Mouse (Mus musculus): ENCODE measurements around the gene Rhbdd3. TPM values are rescaled to one million over a fixed set of nuclear protein-coding genes. Genes with fewer than 3 reads are reported as not detected.

Gene Rhbdd3
- total and polyA plus RNA-seq, 3 experiments = 15.0 to 20.6 (median 17.0) TPM

DNA sequence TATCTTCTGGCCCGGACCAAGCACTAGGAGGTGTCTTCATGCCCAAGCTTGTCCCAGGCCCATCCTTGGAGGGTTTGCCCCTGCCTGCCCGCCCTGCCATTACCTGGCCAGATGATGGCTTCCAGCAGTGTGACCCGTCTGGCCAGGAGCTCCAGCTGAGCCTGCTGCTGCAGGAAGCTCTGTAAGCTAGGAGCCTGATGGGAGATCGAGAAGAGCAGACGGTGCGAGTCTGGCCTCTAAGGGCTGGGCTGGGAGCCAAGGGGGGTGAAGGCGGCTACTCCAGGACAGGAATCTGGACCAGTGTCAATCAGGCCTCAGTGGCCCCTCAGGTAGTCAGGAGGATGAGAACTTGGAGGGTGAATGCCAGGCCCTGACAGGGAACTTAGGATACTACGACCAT, 10.7 kb downstream of the Rhbdd3 start:
- peaks cover 4 to 21% of the 10 kb centered on the region in 2 experiments for H3K4me1 ChIP-seq (ENCODE audit: control insufficient read depth in 1 of 2, insufficient read depth in 2 of 2)
- no peak for DNase-seq (ENCODE audit: extremely low read depth)
- H3K27me3 ChIP-seq (replicated peaks) = peaks cover 27% of the 10 kb centered on the region
- H3K27ac ChIP-seq (ENCODE audit: insufficient read depth, low read depth) = no peak overlapping the region
- in situ Hi-C loops (cut with MboI; ENCODE audit: low pct_ligation_motif_present, low pct_unique_long_range_greater_than_20kb, low sequenced_read_pairs) = no loop called here
- H3K79me2 ChIP-seq (replicated peaks; ENCODE audit: control insufficient read depth, extremely low read depth, insufficient read depth, poor library complexity, severe bottlenecking) = no peaks in the 10 kb centered on the region
- dilution Hi-C loops (cut with MboI; ENCODE audit: extremely low pct_ligation_motif_present, extremely low pct_unique_long_range_greater_than_20kb, low sequenced_read_pairs) = no loop called here
- TF ChIP-seq EP300 (IDR thresholded peaks at IDR 0.05; ENCODE audit: low read length) (no peak), USF2 (conservative IDR thresholded peaks at IDR 0.05; ENCODE audit: low read depth, low read length) (no peak), USF1 (IDR thresholded peaks at IDR 0.05; ENCODE audit: low read depth, low read length) (no peak), IRF4 (IDR thresholded peaks at IDR 0.05; ENCODE audit: low read depth, low read length) (no peak), ZKSCAN1 (IDR thresholded peaks at IDR 0.05; ENCODE audit: borderline replicate concordance, low read depth, low read length) (no peak), ZMIZ1 (IDR thresholded peaks at IDR 0.05; ENCODE audit: low read depth, low read length) (no peak), ZC3H11A (IDR thresholded peaks at IDR 0.05; ENCODE audit: low read depth, low read length) (no peak)
- no peaks in the 10 kb centered on the region for H3K9me3 ChIP-seq (replicated peaks; ENCODE audit: low read length)
- H3K4me3 ChIP-seq (replicated peaks in 1 of 3; ENCODE audit: low read depth in 2 of 3, low read length in 2 of 3, poor library complexity in 1 of 3) = no peak overlapping the region
- H3K4me2 ChIP-seq (ENCODE audit: insufficient read depth, low read depth, poor library complexity, severe bottlenecking) = no peak overlapping the region
- H3K9ac ChIP-seq (ENCODE audit: insufficient read depth, low read depth) = no peak overlapping the region
- peaks cover 5 to 17% of the 10 kb centered on the region in 2 experiments for H3K36me3 ChIP-seq (replicated peaks in 1 of 2; ENCODE audit: control insufficient read depth in 1 of 2, insufficient read depth in 1 of 2, low read length in 1 of 2)

DNA sequence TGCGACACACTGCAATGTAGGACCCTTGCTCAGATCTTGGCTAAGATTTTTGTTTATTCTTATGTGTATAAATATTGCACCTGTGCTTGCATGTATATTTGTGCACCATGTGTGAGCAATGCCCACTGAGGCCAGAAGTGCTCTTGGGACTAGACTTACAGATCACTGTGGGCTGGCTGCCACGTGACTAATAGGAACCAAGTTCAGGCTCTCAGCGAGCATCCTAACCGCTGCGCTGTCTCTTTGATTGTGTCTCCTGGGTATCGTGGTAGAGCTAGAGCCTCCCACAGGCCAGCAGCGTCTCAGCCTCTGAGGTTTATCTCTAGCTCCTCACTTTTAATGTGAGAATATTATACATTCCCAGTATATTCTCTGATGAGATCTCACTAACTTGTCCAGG, 14.9 kb downstream of the Rhbdd3 start:
- peaks cover 50% of the 10 kb centered on the region for H3K27me3 ChIP-seq (replicated peaks)
- H3K4me1 ChIP-seq (ENCODE audit: control insufficient read depth in 1 of 2, insufficient read depth in 2 of 2) = peaks cover 4 to 26% of the 10 kb centered on the region in 2 experiments
- TF ChIP-seq USF1 (IDR thresholded peaks at IDR 0.05; ENCODE audit: low read depth, low read length) (peak; percentile 74), MAX (IDR thresholded peaks at IDR 0.05; ENCODE audit: low read length) (peak; percentile 70), CTCF (conservative IDR thresholded peaks at IDR 0.05 in 1 of 2, IDR thresholded peaks at IDR 0.05 in 1 of 2; ENCODE audit: low read depth in 2 of 2, low read length in 2 of 2) (0 out of 4 replicates have a peak, but pooled peaks of 1 of the 2 experiments have one; percentile 15), E2F4 (IDR thresholded peaks at IDR 0.05; ENCODE audit: insufficient replicate concordance, low read depth, low read length) (no peak), NRF1 (IDR thresholded peaks at IDR 0.05; ENCODE audit: low read depth, low read length) (no peak), MAZ (IDR thresholded peaks at IDR 0.05; ENCODE audit: low read depth, low read length) (no peak), USF2 (conservative IDR thresholded peaks at IDR 0.05; ENCODE audit: low read depth, low read length) (peak; percentile 69), IRF4 (IDR thresholded peaks at IDR 0.05; ENCODE audit: low read depth, low read length) (peak; percentile 27; the same call in 1 of the 2 replicates), MAFK (IDR thresholded peaks at IDR 0.05; ENCODE audit: insufficient replicate concordance, low read length) (peak; percentile 55; the same call in 1 of the 2 replicates), EP300 (IDR thresholded peaks at IDR 0.05; ENCODE audit: low read length) (0 out of 2 replicates have a peak, but pooled peaks have one; percentile 47), BHLHE40 (IDR thresholded peaks at IDR 0.05; ENCODE audit: low read depth, low read length) (peak; percentile 92)
- peak; percentile 86 for DNase-seq (ENCODE audit: extremely low read depth)
- no peak overlapping the region for H3K4me3 ChIP-seq (replicated peaks in 1 of 3; ENCODE audit: low read depth in 2 of 3, low read length in 2 of 3, poor library complexity in 1 of 3)
- H3K27ac ChIP-seq (ENCODE audit: insufficient read depth, low read depth) = no peak overlapping the region
- H3K9ac ChIP-seq (ENCODE audit: insufficient read depth, low read depth) = no peak overlapping the region
- in situ Hi-C loops (cut with MboI; ENCODE audit: low pct_ligation_motif_present, low pct_unique_long_range_greater_than_20kb, low sequenced_read_pairs) (loop anchor here (10.0 kb wide), 1 partner anchor 351 kb away; no protein-coding TSS in a partner anchor), dilution Hi-C loops (cut with MboI; ENCODE audit: extremely low pct_ligation_motif_present, extremely low pct_unique_long_range_greater_than_20kb, low sequenced_read_pairs) (no loop called here)
- H3K79me2 ChIP-seq (replicated peaks; ENCODE audit: control insufficient read depth, extremely low read depth, insufficient read depth, poor library complexity, severe bottlenecking) = no peaks in the 10 kb centered on the region
- H3K4me2 ChIP-seq (ENCODE audit: insufficient read depth, low read depth, poor library complexity, severe bottlenecking) = no peak overlapping the region
- H3K36me3 ChIP-seq (replicated peaks in 1 of 2; ENCODE audit: control insufficient read depth in 1 of 2, insufficient read depth in 1 of 2, low read length in 1 of 2) = no peaks in the 10 kb centered on the region
- no peaks in the 10 kb centered on the region for H3K9me3 ChIP-seq (replicated peaks; ENCODE audit: low read length)

Measured in CH12.LX (cell line).